Mouse (Mus musculus) layer of hippocampus, adult 8-10 months (tissue): ENCODE data around the gene Rsph10b. TPM values are rescaled to one million over a fixed set of nuclear protein-coding genes. Genes with fewer than 3 reads are reported as not detected.

ENCODE experiments used
- DNase-seq, 2 experiments: peaks; one replicate each; pipeline ENCODE4 v3.0.0; 2022; ENCODE audit warnings: low spot score in 2 of 2
- total RNA-seq, 4 experiments: library from RNA; stranded (reverse); gene quantifications; 2 replicates each; pipeline ENCODE4 v1.2.4; 2022

The Rsph10b gene
- total RNA-seq, 4 experiments from 2014 or later, result 4.1 to 4.3 (median 4.2) TPM

DNA sequence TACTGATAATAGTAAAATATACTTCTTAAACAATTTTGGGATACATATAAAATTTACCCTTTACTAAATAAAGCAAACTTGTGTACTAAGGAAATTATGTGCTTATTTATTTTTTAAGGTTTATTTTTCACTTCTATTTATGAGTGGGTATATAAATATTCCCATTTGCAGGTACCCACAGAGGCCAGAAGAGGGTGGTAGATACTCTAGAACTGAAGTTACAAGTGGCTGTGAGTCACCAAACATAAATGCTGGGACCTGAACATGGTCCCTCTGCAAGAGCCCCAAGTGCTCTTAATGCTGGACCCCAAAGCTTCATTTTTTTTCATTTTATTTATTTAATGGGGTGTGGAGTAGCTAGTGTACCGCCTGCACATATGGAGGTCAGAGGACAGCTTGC, 1.0 kb downstream of the Rsph10b start:
- DNase-seq, result no peak

- DNase-seq, result no peak
Measured at GRCm38 (mm10) chr5:143936156-143936555, 3.3 kb downstream of the Rsph10b start.

DNA sequence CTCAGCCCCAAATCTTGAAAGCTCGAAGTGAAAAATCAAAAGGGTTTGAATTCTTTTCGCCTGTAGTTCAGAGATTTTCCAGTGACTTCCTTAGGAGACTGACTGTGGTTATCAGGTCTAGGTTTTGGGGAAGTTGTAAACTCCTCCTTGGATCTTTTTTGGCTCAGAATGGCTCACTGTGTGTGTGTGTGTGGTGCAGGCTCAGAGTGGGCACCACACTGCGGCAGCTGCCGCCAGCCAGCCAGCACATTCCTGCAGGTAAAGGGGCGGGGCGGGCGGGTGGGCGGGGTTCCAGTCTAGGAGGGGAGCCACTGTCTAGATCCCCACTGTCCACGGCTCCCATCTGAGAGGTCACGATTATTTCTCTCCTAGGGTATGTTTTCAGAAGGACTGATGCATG, 8.8 kb downstream of the Rsph10b start:
- no peak for DNase-seq

- DNase-seq, result peak; percentile 84 to 89
Measured at GRCm38 (mm10) chr5:143943231-143944125, 10.6 kb downstream of the Rsph10b start.

DNA sequence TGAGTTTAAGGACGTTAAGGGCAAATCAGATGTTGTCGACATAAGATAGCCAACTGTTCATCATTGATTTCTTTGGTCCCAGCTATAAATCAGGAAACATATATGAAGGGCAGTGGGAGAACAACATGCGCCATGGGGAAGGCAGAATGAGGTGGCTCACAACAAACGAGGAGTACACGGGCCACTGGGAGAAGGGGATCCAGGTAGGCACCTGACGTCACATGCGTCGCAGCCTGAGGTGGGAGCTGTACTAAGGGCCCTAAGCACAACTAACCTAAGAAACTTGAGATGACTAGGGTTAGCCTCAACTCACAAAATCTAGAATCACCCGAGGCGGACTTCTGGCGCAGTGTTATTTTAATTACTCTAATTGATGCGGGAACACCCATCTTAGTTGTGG, 15.5 kb downstream of the Rsph10b start:
- no peak for DNase-seq

DNA sequence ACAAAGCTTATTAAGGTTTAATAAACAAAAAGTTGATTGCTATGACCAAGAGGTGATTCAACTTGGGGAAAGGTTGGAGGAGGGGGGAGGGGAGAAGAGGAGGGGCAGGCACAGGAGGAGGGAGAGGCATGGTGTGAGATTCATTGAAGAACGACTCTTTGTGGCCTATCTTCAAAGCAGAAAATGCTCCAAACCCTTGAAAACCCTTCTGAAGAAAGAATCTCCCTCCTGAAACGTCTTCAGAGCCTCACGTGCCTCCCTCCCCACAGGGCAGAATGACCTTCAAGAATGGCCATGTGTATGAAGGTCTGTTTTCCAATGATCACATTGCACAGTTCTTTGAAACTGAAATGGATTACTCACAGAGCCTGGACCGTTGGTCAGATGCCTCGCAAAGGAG, 17.2 kb downstream of the Rsph10b start:
- DNase-seq, result no peak

DNA sequence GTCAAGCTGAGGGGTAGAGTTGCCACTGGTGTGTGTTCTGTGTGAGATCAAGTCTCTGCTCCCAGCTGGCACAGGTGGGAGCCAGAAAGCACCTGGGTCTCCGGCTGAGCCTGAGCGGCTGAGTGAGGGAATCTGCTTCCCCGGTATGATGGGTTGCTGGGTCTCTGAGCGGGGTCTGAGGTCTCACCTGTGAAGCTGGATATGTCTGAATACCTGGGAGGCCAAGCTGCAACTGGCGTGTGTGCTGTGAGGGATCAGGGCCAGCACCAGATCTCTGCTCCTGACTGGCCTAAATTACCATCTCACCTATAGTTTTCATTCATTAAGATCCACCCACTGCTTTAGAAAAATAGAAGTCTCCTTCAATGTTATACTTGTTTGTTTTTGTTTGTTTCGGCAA, 24.3 kb downstream of the Rsph10b start:
- no peak for DNase-seq

DNA sequence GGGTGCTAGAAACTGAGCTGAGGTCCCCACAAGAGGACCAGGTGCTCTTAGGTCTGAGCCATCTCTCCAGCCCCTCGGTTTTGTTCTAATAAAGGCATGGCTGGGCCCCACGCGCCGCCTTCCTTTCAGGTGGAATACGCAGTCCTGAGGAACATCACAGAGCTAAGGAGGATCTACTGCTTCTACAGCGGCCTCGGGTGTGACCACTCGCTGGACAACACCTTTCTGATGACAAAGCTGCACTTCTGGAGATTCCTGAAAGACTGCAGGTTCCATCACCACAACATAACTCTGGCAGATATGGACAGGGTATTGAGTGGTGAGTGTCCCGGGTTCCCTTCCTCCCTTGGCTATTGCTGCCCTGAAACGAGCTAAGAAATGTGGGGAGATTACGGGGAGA, 26.7 kb downstream of the Rsph10b start:
- no peak for DNase-seq

GRCm38 (mm10) chr5:143961176-143961575, 28.3 kb downstream of the Rsph10b start:
- no peak for DNase-seq

DNA sequence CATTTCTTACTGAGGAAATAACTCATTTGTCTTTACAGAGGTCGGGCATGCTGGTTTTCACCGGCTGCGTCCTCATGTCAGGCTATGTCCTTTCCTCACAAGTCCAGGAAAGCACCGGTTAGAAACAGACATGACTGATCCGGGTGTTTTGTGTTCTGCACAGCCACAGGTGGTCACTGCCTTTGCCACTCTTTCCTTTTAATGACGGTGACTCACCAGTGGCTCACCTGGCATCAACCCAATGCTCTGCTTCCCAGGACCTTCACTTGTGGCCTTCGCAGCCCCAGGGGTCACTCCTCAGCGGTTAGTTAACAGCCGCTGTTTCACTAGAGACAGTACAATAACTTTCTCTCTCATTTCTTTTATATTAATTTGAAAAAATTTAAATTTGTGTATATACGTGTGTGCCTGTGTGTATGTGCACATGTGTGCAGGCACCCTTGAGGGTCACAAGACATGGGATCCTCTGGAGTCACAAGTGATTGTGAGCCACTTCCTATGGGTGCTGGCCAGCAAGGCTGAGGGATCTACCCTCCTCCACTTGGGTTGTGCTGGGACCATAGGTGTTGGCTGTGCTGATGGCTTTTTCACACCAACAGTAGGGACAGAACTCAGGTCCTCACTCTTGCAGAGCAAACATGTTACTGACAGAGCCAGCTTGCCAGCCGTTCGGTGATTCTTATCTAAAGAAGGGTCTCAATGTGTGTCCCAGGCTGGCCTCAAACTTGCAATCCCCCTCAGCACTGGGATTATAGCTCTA, 32.9 kb downstream of the Rsph10b start:
- DNase-seq, result no peak

- no peak for DNase-seq
Measured at GRCm38 (mm10) chr5:143966671-143967070, 33.8 kb downstream of the Rsph10b start.

- DNase-seq, result no peak
Measured at GRCm38 (mm10) chr5:143972628-143973027, 39.8 kb downstream of the Rsph10b start.

GRCm38 (mm10) chr5:143974931-143975630, 42.2 kb downstream of the Rsph10b start:
- peak in 1 of 2 experiments; percentile 64 for DNase-seq

GRCm38 (mm10) chr5:143975631-143975933, 42.7 kb downstream of the Rsph10b start:
- DNase-seq, result no peak

DNA sequence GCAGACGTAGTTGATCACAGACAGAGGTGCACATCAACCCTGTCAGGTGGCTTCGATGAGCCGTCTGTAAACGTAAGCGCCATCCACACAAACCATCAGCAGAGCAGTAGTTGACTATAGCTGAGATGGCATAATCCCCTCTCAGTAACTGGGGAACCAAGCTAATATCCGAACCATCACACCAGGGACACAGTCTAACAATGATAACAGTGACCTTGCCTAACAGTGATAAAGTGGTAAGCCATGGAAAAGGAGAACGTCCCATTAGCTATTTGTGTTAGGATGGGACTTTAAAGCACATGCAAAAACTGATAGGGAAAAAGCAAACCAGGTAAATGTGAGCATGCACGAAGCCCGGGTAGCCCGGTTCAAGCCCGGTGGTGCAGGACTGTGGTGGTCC, 43.4 kb downstream of the Rsph10b start:
- DNase-seq, result no peak

- no peak for DNase-seq
Measured at GRCm38 (mm10) chr5:143976726-143977431, 44.0 kb downstream of the Rsph10b start.

DNA sequence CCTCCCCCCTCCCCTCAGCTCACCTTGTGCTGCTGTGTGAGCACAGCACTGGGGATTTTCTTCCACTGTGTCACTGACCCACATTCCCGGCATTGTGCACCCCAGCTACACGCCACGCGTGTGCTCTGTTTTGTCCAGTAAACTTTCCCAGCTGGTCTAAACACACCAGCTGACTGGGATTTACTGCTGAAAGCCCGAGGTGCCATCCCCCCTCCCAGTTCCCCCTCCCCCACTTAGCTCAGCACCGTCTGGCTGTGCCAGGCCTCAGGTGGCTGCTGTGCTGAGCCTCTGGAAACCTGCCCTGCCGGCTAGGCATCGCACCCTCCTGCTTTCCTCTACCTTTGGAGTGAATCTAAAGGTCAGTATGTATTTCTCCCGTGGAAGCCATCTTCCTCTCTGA, 48.0 kb downstream of the Rsph10b start:
- no peak for DNase-seq

DNA sequence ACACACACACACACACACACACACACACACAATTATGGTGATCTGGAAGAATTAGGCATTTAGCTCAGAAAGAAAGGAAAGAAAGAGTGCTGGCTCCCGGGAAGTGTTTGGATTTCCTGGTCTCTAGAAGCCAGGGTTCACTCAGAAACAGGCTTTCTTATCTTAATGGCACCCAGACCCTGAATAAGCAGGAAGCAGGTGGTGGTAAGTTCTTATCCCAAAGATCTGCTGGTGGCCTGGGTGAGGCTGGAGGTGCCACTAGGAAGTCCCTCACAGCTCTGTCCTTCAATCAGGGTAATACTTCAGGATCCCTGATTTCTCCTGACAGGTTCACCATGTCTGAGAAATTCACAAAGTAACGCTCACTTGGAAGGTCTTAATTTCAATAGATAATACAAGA, 49.5 kb downstream of the Rsph10b start:
- no peak for DNase-seq

DNA sequence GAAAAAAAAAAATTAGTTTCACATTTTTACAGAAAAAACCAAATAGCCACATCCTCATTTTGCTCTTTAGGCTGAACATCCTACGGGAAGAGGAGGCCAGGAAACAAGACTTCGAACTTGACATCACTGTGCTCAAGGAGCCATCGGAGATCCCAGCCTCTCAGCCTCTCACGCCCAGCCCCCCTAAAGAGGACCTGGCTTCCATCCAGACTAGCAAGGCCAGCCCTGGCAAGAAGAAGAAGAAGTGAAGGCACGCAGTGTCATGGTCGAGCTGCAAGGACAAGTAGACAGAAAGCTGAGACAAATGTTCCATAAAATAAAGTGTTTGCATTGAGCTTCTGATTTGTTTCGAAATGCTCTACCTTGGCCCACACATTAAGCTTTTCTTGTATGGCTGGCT, 52.5 kb downstream of the Rsph10b start:
- no peak for DNase-seq

DNA sequence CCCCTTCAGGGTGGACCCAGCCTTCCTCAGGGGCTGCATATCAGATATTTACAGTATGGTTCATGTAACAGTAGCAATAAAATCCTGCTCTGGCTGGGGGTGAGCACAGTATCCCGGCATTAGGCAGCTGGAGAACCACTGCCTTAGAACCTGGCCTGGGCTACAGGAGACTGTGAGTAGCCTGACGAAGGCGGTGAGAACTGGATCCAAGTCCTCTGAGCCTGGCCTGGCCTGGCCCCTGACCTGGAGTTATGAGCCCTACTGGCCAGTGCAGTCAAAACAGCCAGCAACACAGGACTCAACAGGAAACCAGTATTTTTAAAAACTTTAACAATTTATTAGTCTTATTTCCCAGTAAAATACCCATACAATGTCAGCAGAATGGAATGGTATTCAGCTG, 54.8 kb downstream of the Rsph10b start:
- DNase-seq, result no peak

- DNase-seq, result peak in 1 of 2 experiments; percentile 34
Measured at GRCm38 (mm10) chr5:143989046-143989445, 56.2 kb downstream of the Rsph10b start.

- no peak for DNase-seq
Measured at GRCm38 (mm10) chr5:143990086-143990485, 57.3 kb downstream of the Rsph10b start.
